Mouse (Mus musculus) macrophage (primary cell): Measurements from ENCODE around the gene 9030025P20Rik. TPM values are rescaled to one million over a fixed set of nuclear protein-coding genes. Genes with fewer than 3 reads are reported as not detected.
"Not testable (repeated sequence)": the region's sequence is repeated elsewhere in the genome, so short reads cannot be mapped to it uniquely, and the experiment has no call there.

Source experiments
- H3K27ac ChIP-seq: fragments of 350-480 bp; formaldehyde crosslinking; 2 replicates; pipeline ENCODE4 v1.9.0; 2021
- H3K36me3 ChIP-seq: fragments of 350-480 bp; formaldehyde crosslinking; 2 replicates; pipeline ENCODE4 v1.9.0; 2021; ENCODE audit errors: inconsistent target
- H3K4me3 ChIP-seq: fragments of 350-480 bp; formaldehyde crosslinking; 2 replicates; pipeline ENCODE4 v1.9.0; 2021; ENCODE audit errors: inconsistent target
- H3K79me2 ChIP-seq: fragments of 350-480 bp; formaldehyde crosslinking; 2 replicates; pipeline ENCODE4 v1.9.0; 2021; ENCODE audit errors: inconsistent target
- WGBS: methylation state at CpG from one replicate; pipeline ENCODE4 v1.1.7; 2026; ENCODE audit warnings: inconsistent platforms; ENCODE audit not compliant: missing documents; 5-methylcytosine and 5-hydroxymethylcytosine counted together
- polyA plus RNA-seq: library from polyadenylated mRNA; stranded (reverse); fragments of 250-400 nt; gene quantifications from 3 replicates; pipeline ENCODE4 v1.2.4, GENCODE M21; 2018; ENCODE audit warnings: inconsistent platforms

The 9030025P20Rik gene
- polyA plus RNA-seq, 1 experiment from 2014 or later: 4.2 TPM

DNA sequence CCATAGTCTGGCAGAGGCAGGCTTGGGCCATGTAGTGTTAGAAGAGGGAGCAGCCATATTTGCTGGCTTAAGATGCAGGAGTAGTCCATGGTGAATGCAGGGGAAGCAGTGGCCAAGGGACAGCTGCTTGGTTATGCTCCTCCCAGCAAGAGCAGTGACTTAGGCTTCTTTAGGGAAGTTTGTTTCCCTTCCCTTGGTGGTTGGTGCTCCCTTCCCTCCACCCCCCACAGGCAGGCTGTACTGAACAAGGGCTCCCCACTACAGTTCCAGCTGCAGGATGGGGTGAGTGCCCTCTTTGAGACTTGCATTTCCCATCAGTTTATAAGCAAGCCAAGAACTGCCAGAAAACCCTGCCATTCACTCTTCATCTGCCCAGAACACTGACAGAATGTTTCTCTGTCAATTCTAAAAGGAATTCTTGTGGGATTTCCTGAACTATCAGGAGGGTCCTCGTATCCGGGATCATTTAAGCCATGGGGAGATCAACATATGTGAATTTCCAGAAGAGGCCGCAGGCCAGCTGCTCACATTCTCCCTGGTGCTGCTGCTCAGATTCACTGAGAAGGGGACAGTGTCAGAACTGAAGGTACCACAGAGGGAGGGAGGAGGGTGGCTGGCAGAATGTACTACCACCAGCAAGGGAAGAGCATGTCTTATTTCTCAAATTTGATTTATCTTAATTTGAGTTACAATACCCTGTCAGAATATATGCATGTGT is 43.4 kb downstream of the 9030025P20Rik start:
- not testable (repeated sequence) for H3K79me2 ChIP-seq, H3K36me3 ChIP-seq, H3K4me3 ChIP-seq
- peak overlapping the region; percentile 78 for H3K27ac ChIP-seq
- WGBS: no CpG with 5 or more reads among the region's 3 CpGs

DNA sequence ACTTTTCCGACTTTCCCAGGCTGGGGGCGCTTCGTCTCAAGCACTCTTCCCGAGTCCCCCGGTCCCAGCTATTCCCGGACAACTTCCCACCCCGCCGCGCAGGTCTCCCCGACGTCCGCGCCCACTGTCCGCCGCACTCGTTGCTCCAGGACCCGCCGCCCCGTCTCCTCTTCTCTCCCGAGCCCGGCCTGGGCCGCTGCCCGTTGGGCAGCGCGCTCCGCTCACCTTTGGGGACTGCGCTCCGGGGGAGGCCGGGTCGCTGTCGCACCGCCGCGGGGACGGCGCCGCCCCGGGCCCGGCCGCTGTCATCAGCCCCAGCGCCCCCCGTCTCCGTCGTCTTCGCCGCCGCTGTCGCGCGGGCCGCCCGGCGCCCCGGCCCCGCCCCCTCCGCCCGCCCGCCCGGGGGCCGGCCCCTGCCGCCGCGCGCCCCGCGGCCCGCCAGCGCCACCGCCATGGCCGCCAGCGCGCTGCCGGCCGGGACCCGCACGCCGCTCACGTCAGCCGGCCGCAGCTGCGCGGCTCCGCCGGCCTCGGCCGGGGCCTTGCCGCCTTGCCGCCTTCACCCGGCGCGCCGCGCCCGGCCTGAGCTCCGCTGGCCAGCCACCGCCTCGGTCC is 45.7 kb downstream of the 9030025P20Rik start:
- H3K79me2 ChIP-seq, H3K36me3 ChIP-seq, H3K27ac ChIP-seq, H3K4me3 ChIP-seq: not testable (repeated sequence)
- no CpG with 5 or more reads among the region's 97 CpGs for WGBS

DNA sequence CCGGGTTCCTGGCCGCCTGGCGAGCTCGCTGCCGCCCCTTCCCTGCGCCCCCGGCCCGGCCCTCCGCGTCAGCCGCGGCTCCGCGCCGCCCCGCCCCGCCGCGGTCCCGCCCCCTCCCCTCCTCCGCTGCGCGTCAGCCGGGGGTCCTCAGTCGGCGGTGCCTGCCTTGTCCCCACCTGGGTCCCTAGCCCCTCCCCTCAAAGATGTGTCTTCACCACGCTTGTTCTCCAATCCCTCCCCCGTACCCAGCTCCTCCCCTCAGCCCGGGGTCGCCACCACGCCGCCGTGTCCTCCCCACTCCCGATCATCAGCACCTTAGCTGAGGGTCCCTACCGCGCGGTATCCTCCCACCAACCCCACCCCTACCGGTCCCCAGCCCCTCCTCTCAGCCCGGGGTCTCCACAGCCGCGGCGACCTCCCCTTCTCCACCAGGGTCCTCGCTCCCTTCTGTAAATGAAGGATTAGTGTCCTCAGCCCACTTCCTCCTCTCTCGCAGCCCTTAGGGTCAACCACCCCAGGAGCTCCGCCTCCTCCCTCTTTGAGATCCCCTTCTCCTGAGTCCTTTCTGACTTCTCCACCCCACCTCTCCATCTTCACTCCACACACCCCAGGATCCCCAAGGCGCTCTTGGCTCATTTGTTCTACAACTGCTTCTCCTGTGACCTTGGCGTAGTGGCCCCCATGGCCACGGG is 46.4 kb downstream of the 9030025P20Rik start:
- not testable (repeated sequence) for H3K27ac ChIP-seq, H3K79me2 ChIP-seq, H3K4me3 ChIP-seq, H3K36me3 ChIP-seq
- no CpG with 5 or more reads among the region's 48 CpGs for whole genome bisulfite sequencing

DNA sequence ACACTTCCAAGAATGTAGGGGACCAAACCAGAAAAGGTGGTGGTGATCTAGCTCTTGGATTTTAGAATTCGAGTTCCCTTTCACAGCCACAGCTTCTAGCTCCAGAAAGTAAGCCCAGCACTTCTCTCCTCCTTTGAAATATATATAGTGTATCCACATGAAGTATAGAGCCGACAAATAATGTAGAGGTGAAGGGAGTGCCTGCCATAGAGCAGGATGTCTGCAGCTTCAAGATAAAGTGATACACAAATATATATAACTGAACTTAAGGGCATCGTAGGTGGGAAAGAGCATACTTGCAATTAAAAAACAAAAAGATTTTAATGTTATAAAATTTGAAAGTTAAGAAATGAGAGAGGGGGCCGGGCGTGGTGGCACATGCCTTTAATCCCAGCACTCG is 47.2 kb downstream of the 9030025P20Rik start:
- not testable (repeated sequence) for H3K27ac ChIP-seq, H3K79me2 ChIP-seq, H3K36me3 ChIP-seq, H3K4me3 ChIP-seq
- no CpG with 5 or more reads among the region's 6 CpGs for WGBS

DNA sequence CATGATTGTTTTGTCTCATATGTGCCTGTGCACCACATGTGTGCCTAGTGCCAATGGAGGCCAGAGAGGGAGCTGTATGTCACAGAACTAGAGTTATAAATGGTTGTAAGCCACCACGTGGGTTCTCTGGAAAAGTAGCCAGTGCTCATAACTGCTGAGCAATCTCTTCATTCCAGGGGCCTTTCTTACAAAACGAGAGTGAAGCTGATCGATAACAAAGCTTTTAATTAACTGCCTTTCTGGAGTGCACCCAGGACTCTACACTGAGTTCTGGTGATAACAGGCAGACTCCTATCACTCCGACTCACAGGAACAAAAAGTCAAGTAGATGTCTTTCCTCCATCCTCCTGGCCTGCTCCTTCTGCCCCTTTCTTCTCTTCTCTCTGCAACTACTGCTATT is 53.1 kb downstream of the 9030025P20Rik start:
- H3K36me3 ChIP-seq, H3K4me3 ChIP-seq, H3K79me2 ChIP-seq, H3K27ac ChIP-seq: not testable (repeated sequence)
- no CpG with 5 or more reads among the region's 4 CpGs for WGBS

DNA sequence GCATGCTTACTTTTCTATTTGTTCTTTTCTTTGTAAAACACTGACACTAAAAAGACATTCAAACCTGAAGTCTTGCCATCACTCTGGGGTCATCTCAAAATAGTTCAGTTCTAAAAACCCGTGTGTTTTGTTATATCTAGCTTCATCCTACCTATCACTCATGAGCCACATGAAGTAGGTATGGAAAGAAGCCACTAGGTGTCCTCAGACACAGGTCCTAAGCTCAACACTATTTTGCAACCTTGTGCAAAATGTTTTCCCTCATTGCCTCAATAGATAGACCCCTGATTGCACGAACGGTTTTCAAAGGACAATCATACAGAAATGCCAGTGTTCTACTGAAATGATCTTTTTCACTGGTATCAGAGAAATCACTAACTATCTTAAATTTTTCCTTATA is 62.2 kb downstream of the 9030025P20Rik start:
- WGBS: no CpG with 5 or more reads among the region's 3 CpGs
- not testable (repeated sequence) for H3K27ac ChIP-seq, H3K36me3 ChIP-seq, H3K4me3 ChIP-seq, H3K79me2 ChIP-seq

Other genes with a start within 250 kb of the 9030025P20Rik start
- gene Wdr27, start 35.3 kb upstream of the 9030025P20Rik start, polyA plus RNA-seq: 0.95 to 3.2 TPM (median 1.8 TPM) in 3 replicates
- 27.4 to 35.6 TPM (median 32.7 TPM) in 3 replicates for gene 1600012H06Rik, start 35.3 kb upstream of the 9030025P20Rik start, polyA plus RNA-seq
- 35.9 to 63.0 TPM (median 39.2 TPM) in 3 replicates for gene Phf10, start 17.2 kb upstream of the 9030025P20Rik start, polyA plus RNA-seq
- not detected in 3 replicates for gene Gm3417, start 322 bp downstream of the 9030025P20Rik start, polyA plus RNA-seq
- 2.4 to 5.5 TPM (median 2.7 TPM) in 3 replicates for gene Gm3435, start 31.7 kb downstream of the 9030025P20Rik start, polyA plus RNA-seq
- 29.8 to 80.0 TPM (median 31.1 TPM) in 3 replicates for gene Ermard, start 62.7 kb downstream of the 9030025P20Rik start, polyA plus RNA-seq
- not detected in 3 replicates for gene Tcte3, start 63.0 kb downstream of the 9030025P20Rik start, polyA plus RNA-seq
- 0.29 to 0.63 TPM (median 0.51 TPM) in 3 replicates for gene Gm3448, start 63.1 kb downstream of the 9030025P20Rik start, polyA plus RNA-seq